Mouse (Mus musculus) right cerebral cortex, postnatal 36 days (tissue): ENCODE data around the gene Tmem106a.

Experiments
- DNase-seq, 2 experiments: peaks; one replicate each; pipeline ENCODE4 v3.0.0; 2022; ENCODE audit warnings: low spot score in 2 of 2, mixed read lengths in 1 of 2

The Tmem106a gene

DNA sequence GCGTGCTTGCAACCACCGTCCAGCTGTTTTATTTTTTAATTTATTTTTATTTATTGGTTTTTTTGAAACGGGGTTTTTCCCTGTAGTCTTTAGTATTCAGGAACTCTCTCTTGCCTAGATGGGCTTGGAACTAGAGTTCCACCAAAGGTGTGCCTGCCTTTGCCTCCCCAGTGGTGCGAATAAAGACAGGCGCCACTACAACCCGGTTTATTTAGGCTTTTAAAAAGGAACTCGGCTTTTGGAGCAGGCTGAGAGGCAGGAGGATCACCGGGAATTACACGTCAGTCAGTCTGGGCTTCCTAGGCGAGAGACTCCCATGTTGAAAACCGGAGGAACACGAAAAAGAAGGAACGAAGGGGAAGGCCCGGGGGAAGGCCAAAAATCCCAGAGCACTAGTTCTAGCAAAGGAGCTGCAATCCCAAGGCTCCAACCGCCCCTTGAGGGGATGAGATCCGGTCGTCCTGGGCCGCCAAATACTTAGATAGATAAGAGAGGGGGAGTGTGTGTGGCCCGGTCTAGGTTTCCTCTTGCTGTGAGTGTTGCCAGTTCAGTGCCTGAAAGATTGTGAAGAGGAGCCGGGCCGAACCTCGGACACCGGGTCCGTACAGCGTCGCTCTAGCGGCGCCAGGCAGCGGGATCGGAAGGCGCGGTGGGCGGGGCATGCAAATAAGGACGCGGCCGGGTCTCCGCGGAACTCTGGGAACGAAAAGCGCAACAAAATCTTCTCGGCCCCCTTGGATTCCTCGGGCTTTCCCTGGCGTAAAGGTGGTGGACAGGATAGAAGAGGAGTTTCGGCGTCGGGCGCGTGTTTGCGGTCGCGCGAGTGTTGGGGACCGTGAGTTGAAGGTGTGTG, 59.0 kb downstream of the Tmem106a start:
- peak; percentile 64 to 71 for DNase-seq
